14 mouse cellular contexts compared by ENCODE assay signal in the genomic region with DNA sequence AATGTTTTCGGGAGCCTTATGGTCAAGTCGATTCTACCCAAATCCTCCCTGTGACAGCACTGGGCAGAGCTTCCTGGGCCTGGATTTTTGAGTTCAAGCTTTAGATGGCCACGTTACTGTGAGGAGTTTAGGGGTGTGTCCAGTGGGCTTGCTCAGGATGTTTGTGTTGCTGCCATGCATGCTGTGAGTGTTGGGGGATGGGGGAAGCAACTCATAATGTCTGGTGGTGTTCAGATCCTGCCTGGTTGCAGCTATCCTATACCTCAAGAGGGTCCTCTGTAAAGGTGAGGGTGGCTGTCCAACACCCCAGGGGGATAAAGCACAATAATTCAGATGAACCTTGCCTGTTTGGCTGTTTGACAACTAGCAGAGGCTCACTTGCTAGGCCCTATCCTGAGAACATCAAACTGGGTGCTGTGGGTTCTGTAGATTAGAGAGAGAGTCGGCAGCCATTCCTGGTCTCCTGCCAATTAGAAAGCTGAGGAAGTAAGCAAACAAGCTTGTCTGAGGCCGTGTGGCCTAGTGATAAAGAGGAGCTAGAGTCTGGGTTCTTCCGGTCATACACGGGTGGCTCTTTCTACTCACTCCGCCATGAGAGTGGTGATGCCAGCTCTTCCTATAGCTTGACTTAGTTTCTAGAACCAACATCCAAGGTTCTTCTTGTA.
"Had no signal": no experiment of that assay in that cellular context is flagged by ENCODE, and none has a peak within 500 bp of the region (broad histone marks: within the 10 kb centered on the region; RNA-seq: fewer than 3 reads in every experiment).

No protein-coding gene starts in this region.

- H3K4me3 ChIP-seq: intestine, embryonic 15.5 days; limb, embryonic 13.5 days; liver, embryonic 15.5 days; midbrain, embryonic 10.5 days; neural tube, embryonic 12.5 days had no signal

- H3K27ac ChIP-seq: intestine, embryonic 15.5 days; limb, embryonic 13.5 days; liver, embryonic 15.5 days; macrophage; midbrain, embryonic 10.5 days; neural tube, embryonic 12.5 days had no signal

- H3K9ac ChIP-seq: intestine, embryonic 15.5 days; limb, embryonic 13.5 days; liver, embryonic 15.5 days; lung, embryonic 14.5 days; neural tube, embryonic 12.5 days had no signal

- H3K4me2 ChIP-seq: intestine, embryonic 15.5 days; limb, embryonic 13.5 days; liver, embryonic 15.5 days; lung, embryonic 14.5 days; neural tube, embryonic 12.5 days had no signal

- H3K9me3 ChIP-seq: intestine, embryonic 15.5 days; limb, embryonic 13.5 days; liver, embryonic 15.5 days; midbrain, embryonic 10.5 days; neural tube, embryonic 12.5 days had no signal

- H3K27me3 ChIP-seq: intestine, embryonic 15.5 days; limb, embryonic 13.5 days; liver, embryonic 15.5 days; neural tube, embryonic 12.5 days had no signal

- H3K36me3 ChIP-seq: intestine, embryonic 15.5 days; limb, embryonic 13.5 days; liver, embryonic 15.5 days; neural tube, embryonic 12.5 days had no signal

- ATAC-seq: intestine, embryonic 15.5 days had no signal

- DNase-seq: kidney, adult 18-20 months; kidney, postnatal 14 days; left cerebral cortex, postnatal 4 days; lung, embryonic 14.5 days; lung, postnatal 10 days; midbrain, embryonic 14.5 days; right cerebral cortex, postnatal 14 days; thymus, postnatal 4 days had no signal

- H3K4me1 ChIP-seq: intestine, embryonic 15.5 days; limb, embryonic 13.5 days; liver, embryonic 15.5 days had no signal
